ENCODE assay signal across 16 mouse cellular contexts in genomic region chr13:90679162-90680010, GRCm38 (mm10).
"Had no signal": no experiment of that assay in that cellular context is flagged by ENCODE, and none has a peak within 500 bp of the region (broad histone marks: within the 10 kb centered on the region; RNA-seq: fewer than 3 reads in every experiment).

No protein-coding gene starts in this region.

- H3K36me3 ChIP-seq: liver, embryonic 15.5 days; midbrain, embryonic 10.5 days; midbrain, embryonic 15.5 days; neural tube, embryonic 13.5 days; stomach, embryonic 15.5 days had no signal

- ATAC-seq: midbrain, embryonic 15.5 days had no signal

- H3K27ac ChIP-seq: left cerebral cortex, adult 2 months; liver, embryonic 15.5 days; midbrain, embryonic 10.5 days; midbrain, embryonic 15.5 days; neural tube, embryonic 13.5 days; stomach, embryonic 15.5 days had no signal

- H3K9me3 ChIP-seq: liver, embryonic 15.5 days; midbrain, embryonic 10.5 days; midbrain, embryonic 15.5 days; neural tube, embryonic 13.5 days; stomach, embryonic 15.5 days had no signal

- DNase-seq: kidney, adult 11 months; kidney, adult 9 months; kidney, postnatal 10 days; lung, adult 2 months; lung, postnatal 10 days; lung, postnatal 4 days; right cerebral cortex, postnatal 14 days; thymus, adult 2 months; thymus, postnatal 25 days had no signal

- H3K4me3 ChIP-seq: left cerebral cortex, adult 2 months; liver, embryonic 15.5 days; midbrain, embryonic 10.5 days; midbrain, embryonic 15.5 days; neural tube, embryonic 13.5 days; stomach, embryonic 15.5 days had no signal

- H3K9ac ChIP-seq: liver, embryonic 15.5 days; midbrain, embryonic 15.5 days; neural tube, embryonic 13.5 days; stomach, embryonic 15.5 days had no signal

- H3K4me2 ChIP-seq: liver, embryonic 11.5 days; liver, embryonic 15.5 days; midbrain, embryonic 15.5 days; neural tube, embryonic 13.5 days; stomach, embryonic 15.5 days had no signal

- H3K27me3 ChIP-seq: liver, embryonic 15.5 days; midbrain, embryonic 15.5 days; neural tube, embryonic 13.5 days; stomach, embryonic 15.5 days had no signal

- H3K4me1 ChIP-seq: liver, embryonic 15.5 days; midbrain, embryonic 10.5 days; midbrain, embryonic 15.5 days; neural tube, embryonic 13.5 days; stomach, embryonic 15.5 days had no signal
